Mouse (Mus musculus) mesoderm, embryonic 11.5 days (tissue): ENCODE data around the gene Exoc4.

Source experiments
- DNase-seq: peaks from one replicate; pipeline ENCODE4 v3.0.0-alpha.2; 2012; ENCODE audit warnings: low read depth, low spot score

Gene Exoc4

GRCm38 (mm10) chr6:34000644-34001043 is 751.8 kb downstream of the Exoc4 start:
- no peak for DNase-seq

GRCm38 (mm10) chr6:34003033-34003432 is 754.1 kb downstream of the Exoc4 start:
- no peak for DNase-seq

- no peak for DNase-seq
These were observed 764.6 kb downstream of the Exoc4 start for GRCm38 (mm10) chr6:34013469-34013868.
